Mouse (Mus musculus) liver, embryonic 12.5 days (tissue): Measurements from ENCODE around the gene Cend1. TPM values are rescaled to one million over a fixed set of nuclear protein-coding genes. Genes with fewer than 3 reads are reported as not detected.

Experiments used
- ATAC-seq: fragments of 200-750 bp; cut with Nextera tagmentation; 2 replicates; pipeline ENCODE4 v1.8.0; 2017; ENCODE audit warnings: moderate number of reproducible peaks, mild to moderate bottlenecking, moderate library complexity
- H3K27ac ChIP-seq: fragments of 300-500 bp; sonication (generic); 2 replicates; pipeline ENCODE4 v1.5.1; 2016; ENCODE audit warnings: mild to moderate bottlenecking
- H3K27me3 ChIP-seq: fragments of 300-500 bp; sonication (generic); replicated peaks from 2 replicates; pipeline ENCODE4 v1.6.1; 2016; ENCODE audit warnings: mild to moderate bottlenecking, moderate library complexity
- H3K36me3 ChIP-seq: fragments of 300-500 bp; sonication (generic); 2 replicates; pipeline ENCODE4 v1.6.1; 2016; ENCODE audit warnings: mild to moderate bottlenecking, moderate library complexity
- H3K4me1 ChIP-seq: fragments of 300-500 bp; sonication (generic); 2 replicates; pipeline ENCODE4 v1.6.1; 2016
- H3K4me2 ChIP-seq: fragments of 300-500 bp; sonication (generic); 2 replicates; pipeline ENCODE4 v1.6.1; 2016; ENCODE audit warnings: mild to moderate bottlenecking, moderate library complexity
- H3K4me3 ChIP-seq: fragments of 300-500 bp; sonication (generic); 2 replicates; pipeline ENCODE4 v1.5.1; 2016; ENCODE audit warnings: mild to moderate bottlenecking, moderate library complexity
- H3K9ac ChIP-seq: fragments of 300-500 bp; sonication (generic); 2 replicates; pipeline ENCODE4 v1.6.1; 2016; ENCODE audit warnings: mild to moderate bottlenecking, moderate library complexity
- H3K9me3 ChIP-seq: fragments of 300-500 bp; sonication (generic); replicated peaks from 2 replicates; pipeline ENCODE4 v1.6.1; 2016; ENCODE audit warnings: mild to moderate bottlenecking, moderate library complexity
- WGBS: fragments of 180-500 bp; shearing (Covaris S2); methylation state at CpG from one replicate; pipeline ENCODE4 v1.1.7; 2016; ENCODE audit not compliant: insufficient replicate concordance; 5-methylcytosine and 5-hydroxymethylcytosine counted together
- polyA plus RNA-seq: library from polyadenylated mRNA; unstranded; fragments of >200 nt; fragmentation: Nextera tagmentation; extraction: Ambion mirVana; gene quantifications from 2 replicates; pipeline ENCODE4 v1.2.1, GENCODE M21; 2016

Gene Cend1
- polyA plus RNA-seq, 1 experiment from 2014 or later = 0.10 TPM

- no peak overlapping the region for H3K27ac ChIP-seq
- WGBS = 93% methylated on average over 11 of the region's 11 CpGs
- no peaks in the 10 kb centered on the region for H3K9me3 ChIP-seq
- no peak overlapping the region for H3K9ac ChIP-seq
- peaks cover 52% of the 10 kb centered on the region for H3K36me3 ChIP-seq
- H3K4me2 ChIP-seq = no peak overlapping the region
- H3K4me3 ChIP-seq = no peak overlapping the region
- no peak for ATAC-seq
- H3K27me3 ChIP-seq = no peaks in the 10 kb centered on the region
- H3K4me1 ChIP-seq = peaks cover 78% of the 10 kb centered on the region
Measured at GRCm38 (mm10) chr7:141439811-141440210, 10.5 kb upstream of the Cend1 start.

- H3K27ac ChIP-seq = no peak overlapping the region
- H3K4me1 ChIP-seq = peaks cover 78% of the 10 kb centered on the region
- no peaks in the 10 kb centered on the region for H3K27me3 ChIP-seq
- 90% methylated on average over 10 of the region's 10 CpGs for WGBS
- peaks cover 52% of the 10 kb centered on the region for H3K36me3 ChIP-seq
- H3K9ac ChIP-seq = no peak overlapping the region
- no peak overlapping the region for H3K4me2 ChIP-seq
- no peaks in the 10 kb centered on the region for H3K9me3 ChIP-seq
- no peak for ATAC-seq
- H3K4me3 ChIP-seq = no peak overlapping the region
Measured at GRCm38 (mm10) chr7:141439140-141439679, 9.9 kb upstream of the Cend1 start.

- no peaks in the 10 kb centered on the region for H3K27me3 ChIP-seq
- 0 out of 2 replicates have a peak overlapping the region, but pooled peaks have one; percentile 65 for H3K4me3 ChIP-seq
- H3K4me1 ChIP-seq = peaks cover 81% of the 10 kb centered on the region
- H3K9me3 ChIP-seq = no peaks in the 10 kb centered on the region
- H3K9ac ChIP-seq = no peak overlapping the region
- no peak overlapping the region for H3K4me2 ChIP-seq
- H3K36me3 ChIP-seq = peaks cover 60% of the 10 kb centered on the region
- peak overlapping the region; percentile 15 for H3K27ac ChIP-seq
- 89% methylated on average over 12 of the region's 12 CpGs for WGBS
- no peak for ATAC-seq
Measured at GRCm38 (mm10) chr7:141438201-141438968, 9.1 kb upstream of the Cend1 start.

- ATAC-seq = peak; percentile 74
- H3K9ac ChIP-seq = peak within 1 kb of the TSS; percentile 74
- H3K4me1 ChIP-seq = peaks cover 77% of the 10 kb centered on the region
- H3K9me3 ChIP-seq = no peaks in the 10 kb centered on the region
- H3K4me3 ChIP-seq = peak within 1 kb of the TSS; percentile 65
- no peaks in the 10 kb centered on the region for H3K27me3 ChIP-seq
- peak within 1 kb of the TSS; percentile 71 for H3K27ac ChIP-seq
- WGBS = 7% methylated on average over 53 of the region's 53 CpGs
- peaks cover 64% of the 10 kb centered on the region for H3K36me3 ChIP-seq
- H3K4me2 ChIP-seq = peak within 1 kb of the TSS; percentile 96
Measured at GRCm38 (mm10) chr7:141437178-141438120, 8.2 kb upstream of the Cend1 start, which contains the start of gene Slc25a22. Gene Slc25a22 (minus strand): TSS chr7:141437892.

GRCm38 (mm10) chr7:141436523-141436892 lies 7.2 kb upstream of the Cend1 start:
- Histone ChIP-seq H3K4me2 (peak overlapping the region; percentile 96), H3K27ac (peak overlapping the region; percentile 71), H3K36me3 (peaks cover 64% of the 10 kb centered on the region), H3K9me3 (no peaks in the 10 kb centered on the region), H3K27me3 (no peaks in the 10 kb centered on the region), H3K9ac (peak overlapping the region; percentile 74), H3K4me1 (peaks cover 70% of the 10 kb centered on the region), H3K4me3 (peak overlapping the region; percentile 65)
- no peak for ATAC-seq
- WGBS = 29% methylated on average over 2 of the region's 2 CpGs

GRCm38 (mm10) chr7:141435856-141436522 lies 6.7 kb upstream of the Cend1 start:
- H3K9me3 ChIP-seq = no peaks in the 10 kb centered on the region
- 72% methylated on average over 9 of the region's 9 CpGs for WGBS
- H3K9ac ChIP-seq = no peak overlapping the region; the same call in 1 of the 2 replicates
- peaks cover 65% of the 10 kb centered on the region for H3K4me1 ChIP-seq
- H3K27ac ChIP-seq = peak overlapping the region; percentile 71
- H3K4me2 ChIP-seq = peak overlapping the region; percentile 96
- H3K27me3 ChIP-seq = no peaks in the 10 kb centered on the region
- no peak for ATAC-seq
- H3K36me3 ChIP-seq = peaks cover 64% of the 10 kb centered on the region
- peak overlapping the region; percentile 65 for H3K4me3 ChIP-seq

GRCm38 (mm10) chr7:141435129-141435855 lies 6.0 kb upstream of the Cend1 start:
- Histone ChIP-seq H3K4me3 (peak overlapping the region; percentile 56), H3K27ac (peak overlapping the region; percentile 71), H3K27me3 (no peaks in the 10 kb centered on the region), H3K4me2 (peak overlapping the region; percentile 96), H3K36me3 (peaks cover 64% of the 10 kb centered on the region), H3K4me1 (peaks cover 58% of the 10 kb centered on the region), H3K9me3 (no peaks in the 10 kb centered on the region), H3K9ac (peak overlapping the region; percentile 64)
- WGBS = 5% methylated on average over 17 of the region's 17 CpGs
- peak; percentile 74 for ATAC-seq

GRCm38 (mm10) chr7:141434464-141434863 lies 5.2 kb upstream of the Cend1 start:
- Histone ChIP-seq H3K9ac (peak overlapping the region; percentile 64), H3K9me3 (no peaks in the 10 kb centered on the region), H3K4me2 (peak overlapping the region; percentile 96), H3K4me3 (peak overlapping the region; percentile 56), H3K27me3 (no peaks in the 10 kb centered on the region), H3K4me1 (peaks cover 64% of the 10 kb centered on the region), H3K27ac (0 out of 2 replicates have a peak overlapping the region, but pooled peaks have one; percentile 68), H3K36me3 (peaks cover 58% of the 10 kb centered on the region)
- 46% methylated on average over 8 of the region's 8 CpGs for WGBS
- ATAC-seq = no peak

GRCm38 (mm10) chr7:141433517-141434400 lies 4.5 kb upstream of the Cend1 start:
- Histone ChIP-seq H3K4me3 (peak overlapping the region; percentile 56), H3K9me3 (no peaks in the 10 kb centered on the region), H3K27ac (no peak overlapping the region), H3K4me1 (peaks cover 71% of the 10 kb centered on the region), H3K36me3 (peaks cover 51% of the 10 kb centered on the region), H3K4me2 (peak overlapping the region; percentile 96), H3K27me3 (no peaks in the 10 kb centered on the region), H3K9ac (peak overlapping the region; percentile 29)
- WGBS = 74% methylated on average over 15 of the region's 15 CpGs
- no peak for ATAC-seq
